Mouse (Mus musculus) embryonic stem cell, embryonic (primary cell): Measurements from ENCODE around the gene Gm10277.

ENCODE experiments used
- CTCF ChIA-PET, 4 experiments: fragments of 300-600 bp in 2 of 4; fragments of 350-600 bp in 2 of 4; sonication (Branson Sonifier 250); formaldehyde crosslinking; loops; one replicate each; lab custom pipeline; 2022; ENCODE audit warnings: inconsistent platforms in 2 of 4; lab: Charles Lee
- POLR2A ChIA-PET, 4 experiments: fragments of 300-600 bp in 2 of 4; fragments of 350-600 bp in 2 of 4; sonication (Branson Sonifier 250); formaldehyde crosslinking; loops; one replicate each; lab custom pipeline; 2022; ENCODE audit warnings: antibody characterized with exemption in 4 of 4, inconsistent platforms in 1 of 4; lab: Charles Lee

The Gm10277 gene

DNA sequence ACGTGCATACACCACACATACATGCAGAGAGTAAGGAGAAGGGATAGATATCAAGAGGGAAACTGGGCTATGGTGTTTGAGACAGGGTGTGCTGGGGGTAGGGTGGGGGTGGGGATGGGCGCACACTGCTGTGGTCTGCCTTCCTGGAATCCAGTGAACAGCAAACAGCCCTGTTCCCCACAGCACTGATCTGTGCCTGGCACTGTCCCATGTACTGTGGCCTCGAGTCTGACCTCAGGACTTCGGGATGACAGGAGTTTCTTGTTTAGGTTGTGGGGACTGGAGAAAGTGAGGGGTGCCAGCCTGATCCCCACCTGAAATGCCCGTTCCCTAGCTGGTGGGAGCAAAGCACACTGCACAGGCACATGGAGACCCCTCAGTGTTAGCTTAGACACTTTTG, at the start of gene Gm10277:
Gm10277 (minus strand) TSS at position 41 of the 400 bp plus-strand sequence.
- CTCF ChIA-PET = interaction anchor here in 2 of 4 experiments (1.1 to 1.2 kb wide), 3 partner anchors 24 to 50 kb away, joined by 3 read pairs; partner anchors contain the start of gene Myo18a (in 1 of the 2)
- POLR2A ChIA-PET = interaction anchor here in 3 of 4 experiments (0.5 to 5.2 kb wide), 5 partner anchors 21 to 571 kb away, joined by 3 to 28 read pairs (median 3); partner anchors contain the start of gene Ssh2 (in 1 of the 3)

- ChIA-PET CTCF (interaction anchor here in 3 of 4 experiments (0.5 to 5.2 kb wide), 10 partner anchors 10 to 138 kb away, joined by 3 to 32 read pairs (median 4); no protein-coding TSS in a partner anchor), POLR2A (interaction anchor here in 3 of 4 experiments (0.5 to 2.2 kb wide), 6 partner anchors 14 to 147 kb away, joined by 3 to 5 read pairs (median 4); partner anchors contain the start of gene Pipox (in 1 of the 3))
Observed at GRCm38 (mm10) chr11:77836751-77837150, 49.2 kb upstream of the Gm10277 start.

DNA sequence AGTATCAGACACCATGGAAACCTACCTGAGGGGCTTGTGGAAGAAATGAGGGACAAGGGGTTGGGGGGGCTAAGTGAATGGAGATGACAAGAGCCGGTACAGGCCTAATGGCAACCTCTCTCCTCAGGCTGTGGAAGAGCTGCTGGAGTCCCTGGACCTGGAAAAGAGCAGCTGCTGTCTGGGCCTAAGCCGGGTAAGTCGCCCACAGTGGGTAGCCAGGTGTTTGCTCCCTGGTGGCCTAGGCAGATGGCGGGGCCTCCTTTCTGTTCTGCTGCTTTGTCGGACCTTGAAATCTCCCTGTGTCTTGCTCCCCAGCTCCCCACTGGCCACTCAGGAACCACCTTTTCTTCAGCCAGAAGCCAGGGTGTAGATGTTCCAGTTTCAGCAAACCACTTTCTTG, 48.7 kb upstream of the Gm10277 start:
- ChIA-PET POLR2A (interaction anchor here in 3 of 4 experiments (0.5 to 2.2 kb wide), 7 partner anchors 14 to 147 kb away, joined by 3 to 5 read pairs (median 4); partner anchors contain the start of gene Pipox (in 1 of the 3)), CTCF (interaction anchor here in 3 of 4 experiments (0.5 to 5.2 kb wide), 10 partner anchors 9 to 138 kb away, joined by 3 to 32 read pairs (median 4); no protein-coding TSS in a partner anchor)

DNA sequence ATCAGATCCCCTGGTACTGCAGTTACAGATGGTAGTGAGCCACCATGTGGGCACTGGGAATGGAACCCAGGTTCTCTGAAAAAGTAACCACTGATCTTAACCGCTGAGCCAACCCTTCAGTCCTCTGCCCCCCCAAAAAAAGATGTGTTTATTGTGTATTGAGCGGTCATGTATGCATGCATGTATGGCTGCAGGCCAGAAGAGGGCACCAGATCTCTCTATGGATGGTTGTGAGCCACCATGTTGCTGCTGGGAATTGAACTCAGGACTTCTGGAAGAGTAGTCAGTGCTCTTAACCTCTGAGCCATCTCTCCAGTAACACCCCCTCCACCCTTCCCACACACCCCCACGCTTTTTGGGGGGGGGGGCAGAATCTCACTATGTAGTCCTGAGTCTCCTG, 47.6 kb upstream of the Gm10277 start:
- ChIA-PET CTCF (interaction anchor here in 3 of 4 experiments (0.5 to 5.2 kb wide), 14 partner anchors 9 to 1596 kb away, joined by 3 to 32 read pairs (median 4); no protein-coding TSS in a partner anchor), POLR2A (interaction anchor here in 1 of 4 experiments (1.1 kb wide), 1 partner anchor 132 kb away, joined by 3 read pairs; no protein-coding TSS in a partner anchor)

DNA sequence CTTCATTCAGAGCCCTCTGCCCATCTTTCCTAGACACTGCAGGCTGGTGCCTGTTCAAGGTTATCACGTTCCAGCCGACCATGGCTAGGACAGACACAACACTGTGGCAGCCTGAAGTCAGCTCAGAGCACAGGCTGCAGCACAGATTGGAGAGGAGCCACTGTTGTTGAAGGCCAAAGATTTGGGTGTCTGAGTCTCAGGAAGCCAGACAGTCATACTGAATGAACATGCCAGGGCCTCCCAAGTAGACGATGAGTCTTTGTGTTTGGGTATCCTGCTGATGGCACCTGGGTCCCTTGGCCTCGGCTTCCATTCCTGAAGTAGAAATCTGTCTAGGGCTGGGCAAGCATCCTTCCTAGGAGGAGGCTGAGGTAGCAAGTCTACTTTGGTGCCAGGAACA, 45.0 kb upstream of the Gm10277 start:
- CTCF ChIA-PET = interaction anchor here (0.7 to 13.0 kb wide), 5 partner anchors 26 to 137 kb away, joined by 3 to 356 read pairs (median 4); no protein-coding TSS in a partner anchor

DNA sequence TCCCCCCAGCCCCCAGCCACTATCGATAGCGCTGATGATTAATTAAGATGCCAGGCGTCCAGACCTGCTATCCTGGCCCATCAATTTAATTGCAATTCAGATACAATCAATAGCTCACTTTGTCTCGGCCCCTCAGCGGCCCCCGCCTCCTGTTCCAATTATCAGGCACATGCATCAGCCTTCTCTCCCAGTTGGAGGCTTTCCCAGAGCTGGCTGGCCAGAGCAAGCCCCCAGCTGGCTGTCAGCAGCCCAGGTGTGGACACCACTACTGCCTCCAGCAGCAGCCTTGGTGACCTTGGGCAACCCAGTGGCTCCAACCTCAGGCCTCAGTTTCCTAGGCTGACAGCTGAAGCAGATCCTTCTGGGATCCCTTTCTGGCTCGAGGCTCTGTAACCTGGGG, 43.3 kb upstream of the Gm10277 start:
- POLR2A ChIA-PET = interaction anchor here in 3 of 4 experiments (0.6 to 2.3 kb wide), 8 partner anchors 19 to 436 kb away, joined by 3 to 11 read pairs (median 4); partner anchors contain the start of genes Nufip2 (in 1 of the 3) and Pipox (in 1 of the 3)
- CTCF ChIA-PET = interaction anchor here (0.5 to 13.0 kb wide), 11 partner anchors 16 to 1397 kb away, joined by 3 to 356 read pairs (median 4); no protein-coding TSS in a partner anchor

More for the DNA sequence above, 45.0 kb upstream of the Gm10277 start:
- POLR2A ChIA-PET = interaction anchor here in 2 of 4 experiments (0.7 to 1.6 kb wide), 2 partner anchors 18 to 1398 kb away, joined by 3 to 5 read pairs; no protein-coding TSS in a partner anchor

GRCm38 (mm10) chr11:77829043-77829841, 41.7 kb upstream of the Gm10277 start:
- ChIA-PET CTCF (interaction anchor here (0.7 to 13.0 kb wide), 15 partner anchors 8 to 251 kb away, joined by 3 to 356 read pairs (median 4); partner anchors contain the start of gene Eral1 (in 1 of the 4)), POLR2A (interaction anchor here in 2 of 4 experiments (0.6 to 1.9 kb wide), 5 partner anchors 12 to 152 kb away, joined by 3 to 11 read pairs (median 4); no protein-coding TSS in a partner anchor)

DNA sequence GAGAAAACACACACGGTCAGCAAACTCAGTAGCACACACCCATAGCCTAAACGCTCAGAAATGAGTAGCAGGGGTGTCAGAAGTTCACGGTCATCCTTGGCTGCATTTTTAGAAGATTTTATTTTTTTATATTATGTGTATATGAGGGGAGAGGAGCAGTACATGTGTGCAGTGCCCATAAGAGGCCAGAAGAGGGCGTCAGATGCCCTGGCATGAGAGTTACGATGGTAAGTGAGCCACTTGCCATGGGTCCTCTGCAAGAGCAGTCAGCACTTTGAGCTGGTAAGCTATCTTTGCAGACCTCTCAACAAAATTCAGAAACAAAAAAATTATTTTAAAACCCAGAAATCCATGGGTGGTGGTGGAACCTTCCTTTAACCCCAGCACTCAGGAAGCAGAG, 40.6 kb upstream of the Gm10277 start:
- CTCF ChIA-PET = interaction anchor here (0.6 to 13.0 kb wide), 8 partner anchors 27 to 141 kb away, joined by 3 to 356 read pairs (median 8); no protein-coding TSS in a partner anchor
- POLR2A ChIA-PET = interaction anchor here in 1 of 4 experiments (0.6 to 2.1 kb wide), 4 partner anchors 31 to 142 kb away, joined by 3 to 7 read pairs (median 4); no protein-coding TSS in a partner anchor

- POLR2A ChIA-PET = interaction anchor here in 3 of 4 experiments (0.5 to 2.1 kb wide), 16 partner anchors 23 to 350 kb away, joined by 3 to 7 read pairs (median 3); partner anchors contain the start of genes Eral1 (in 1 of the 3), Nek8 (in 1 of the 3), Pipox (in 1 of the 3) and Tlcd1 (in 1 of the 3)
Observed at GRCm38 (mm10) chr11:77827241-77827995, 39.9 kb upstream of the Gm10277 start.

GRCm38 (mm10) chr11:77826311-77826710, 38.8 kb upstream of the Gm10277 start:
- ChIA-PET CTCF (interaction anchor here (0.6 to 13.0 kb wide), 57 partner anchors 8 to 460 kb away, joined by 3 to 356 read pairs (median 6); partner anchors contain the start of genes Myo18a (in 1 of the 4) and Phf12 (in 1 of the 4)), POLR2A (interaction anchor here in 2 of 4 experiments (1.1 to 1.5 kb wide), 5 partner anchors 113 to 351 kb away, joined by 3 to 7 read pairs (median 4); partner anchors contain the start of genes Nek8 (in 1 of the 2) and Tlcd1 (in 1 of the 2))

More at GRCm38 (mm10) chr11:77827241-77827995, 39.9 kb upstream of the Gm10277 start:
- CTCF ChIA-PET = interaction anchor here (0.5 to 13.0 kb wide), 142 partner anchors 8 to 517 kb away, joined by 3 to 356 read pairs (median 4); partner anchors contain the start of genes Pipox (in 3 of the 4), 2610507B11Rik (in 1 of the 4), Eral1 (in 1 of the 4) and Myo18a (in 1 of the 4)

- POLR2A ChIA-PET = interaction anchor here in 2 of 4 experiments (1.1 to 1.3 kb wide), 3 partner anchors 140 to 219 kb away, joined by 3 to 4 read pairs (median 4); no protein-coding TSS in a partner anchor
- CTCF ChIA-PET = interaction anchor here (0.5 to 13.0 kb wide), 29 partner anchors 8 to 352 kb away, joined by 3 to 356 read pairs (median 8); partner anchors contain the start of genes Myo18a (in 1 of the 4) and Phf12 (in 1 of the 4)
Observed at GRCm38 (mm10) chr11:77825853-77826252, 38.3 kb upstream of the Gm10277 start.

- POLR2A ChIA-PET = interaction anchor here in 2 of 4 experiments (0.6 to 1.6 kb wide), 4 partner anchors 97 to 159 kb away, joined by 3 to 7 read pairs (median 4); no protein-coding TSS in a partner anchor
- CTCF ChIA-PET = interaction anchor here (0.6 to 13.0 kb wide), 38 partner anchors 10 to 349 kb away, joined by 3 to 356 read pairs (median 4); partner anchors contain the start of genes Myo18a (in 2 of the 4), Phf12 (in 1 of the 4) and Pipox (in 1 of the 4)
Observed at GRCm38 (mm10) chr11:77822781-77823180, 35.2 kb upstream of the Gm10277 start.

DNA sequence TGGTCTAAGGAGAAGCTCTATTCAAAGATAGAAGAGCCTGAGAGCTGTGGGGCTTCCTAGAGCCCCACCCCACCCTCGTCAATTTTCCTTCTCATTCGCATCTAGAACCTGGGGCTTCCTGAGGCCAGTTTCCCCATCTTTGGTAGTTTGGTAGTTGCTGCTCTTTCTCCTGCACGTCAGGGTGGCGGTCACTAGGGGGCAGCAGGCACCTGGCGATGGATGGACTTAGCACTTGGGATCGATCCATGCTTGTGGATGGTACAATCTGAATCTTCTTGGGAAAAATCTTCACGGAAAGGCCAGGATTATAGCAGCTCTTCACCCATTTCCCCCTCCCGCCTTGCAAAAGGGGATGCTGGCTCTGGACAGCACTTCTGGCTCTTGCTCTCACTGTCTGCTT, 34.1 kb upstream of the Gm10277 start:
- ChIA-PET CTCF (interaction anchor here (0.6 to 13.0 kb wide), 26 partner anchors 8 to 880 kb away, joined by 3 to 356 read pairs (median 4); no protein-coding TSS in a partner anchor), POLR2A (interaction anchor here in 3 of 4 experiments (0.7 to 1.3 kb wide), 7 partner anchors 10 to 148 kb away, joined by 3 to 4 read pairs (median 3); partner anchors contain the start of gene Pipox (in 1 of the 3))

- CTCF ChIA-PET = interaction anchor here in 1 of 4 experiments (1.1 to 2.8 kb wide), 5 partner anchors 9 to 79 kb away, joined by 3 to 11 read pairs (median 7); no protein-coding TSS in a partner anchor
- POLR2A ChIA-PET = interaction anchor here in 1 of 4 experiments (0.9 kb wide), 1 partner anchor 113 kb away, joined by 3 read pairs; no protein-coding TSS in a partner anchor
Observed at GRCm38 (mm10) chr11:77816003-77816402, 28.5 kb upstream of the Gm10277 start.

- CTCF ChIA-PET = interaction anchor here in 3 of 4 experiments (0.6 to 2.8 kb wide), 9 partner anchors 9 to 140 kb away, joined by 3 to 11 read pairs (median 6); no protein-coding TSS in a partner anchor
- POLR2A ChIA-PET = interaction anchor here in 3 of 4 experiments (0.8 to 1.8 kb wide), 5 partner anchors 13 to 168 kb away, joined by 3 to 5 read pairs (median 3); no protein-coding TSS in a partner anchor
Observed at GRCm38 (mm10) chr11:77813969-77814368, 26.4 kb upstream of the Gm10277 start.
